Mouse (Mus musculus) 3134 (cell line): ENCODE measurements around the gene Phyhipl.

Experiments used
- DNase-seq: peaks from one replicate; pipeline ENCODE4 v3.0.0-alpha.2; 2011; ENCODE audit warnings: low spot score; ENCODE audit not compliant: insufficient read length; ENCODE audit errors: extremely low read depth

The Phyhipl gene

DNA sequence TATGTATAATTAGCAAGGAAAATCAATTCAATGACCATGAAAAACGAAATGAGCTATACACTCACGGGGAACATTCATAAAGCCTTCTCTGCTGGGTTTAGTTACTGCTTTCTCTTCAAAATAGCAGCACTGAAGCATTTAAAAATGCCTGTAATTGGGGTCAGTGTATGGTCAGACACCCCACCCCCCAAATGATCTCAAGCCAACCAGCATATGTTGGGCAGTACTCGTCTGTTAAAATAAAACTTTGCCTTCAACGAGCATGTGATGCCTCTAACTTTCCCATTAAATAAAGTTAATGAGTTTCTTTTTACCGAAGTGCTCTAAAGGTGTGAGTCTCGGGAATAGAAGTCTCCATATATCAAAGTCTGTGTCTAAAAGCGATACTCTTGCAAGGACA, at the start of gene Phyhipl:
TSS of gene Phyhipl (minus strand) at position 138 of the 400 bp plus-strand sequence.
- no peak for DNase-seq

- DNase-seq: peak; percentile 11
Observed at GRCm38 (mm10) chr10:70703211-70703610, 47.4 kb upstream of the Phyhipl start.

DNA sequence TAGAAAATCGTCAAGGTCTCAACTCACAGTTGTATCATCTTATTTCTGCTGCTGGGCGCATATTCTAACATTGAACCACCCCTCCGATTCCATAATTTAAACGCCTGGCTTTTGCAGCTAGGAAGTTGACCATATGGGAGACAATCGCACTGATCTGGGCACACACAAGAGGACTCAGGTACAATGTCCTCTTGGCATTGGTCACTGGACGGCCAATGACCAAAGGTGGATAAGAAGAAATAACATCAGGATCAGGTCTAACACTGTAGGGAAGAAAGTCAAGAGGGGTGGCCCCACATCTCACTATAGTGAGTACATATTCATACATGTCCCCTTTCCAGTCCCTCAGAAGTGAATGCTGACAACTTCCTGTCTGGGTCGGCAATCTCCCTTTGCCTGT, 43.8 kb upstream of the Phyhipl start:
- no peak for DNase-seq

- DNase-seq: no peak
Observed at GRCm38 (mm10) chr10:70698014-70698413, 42.2 kb upstream of the Phyhipl start.

DNA sequence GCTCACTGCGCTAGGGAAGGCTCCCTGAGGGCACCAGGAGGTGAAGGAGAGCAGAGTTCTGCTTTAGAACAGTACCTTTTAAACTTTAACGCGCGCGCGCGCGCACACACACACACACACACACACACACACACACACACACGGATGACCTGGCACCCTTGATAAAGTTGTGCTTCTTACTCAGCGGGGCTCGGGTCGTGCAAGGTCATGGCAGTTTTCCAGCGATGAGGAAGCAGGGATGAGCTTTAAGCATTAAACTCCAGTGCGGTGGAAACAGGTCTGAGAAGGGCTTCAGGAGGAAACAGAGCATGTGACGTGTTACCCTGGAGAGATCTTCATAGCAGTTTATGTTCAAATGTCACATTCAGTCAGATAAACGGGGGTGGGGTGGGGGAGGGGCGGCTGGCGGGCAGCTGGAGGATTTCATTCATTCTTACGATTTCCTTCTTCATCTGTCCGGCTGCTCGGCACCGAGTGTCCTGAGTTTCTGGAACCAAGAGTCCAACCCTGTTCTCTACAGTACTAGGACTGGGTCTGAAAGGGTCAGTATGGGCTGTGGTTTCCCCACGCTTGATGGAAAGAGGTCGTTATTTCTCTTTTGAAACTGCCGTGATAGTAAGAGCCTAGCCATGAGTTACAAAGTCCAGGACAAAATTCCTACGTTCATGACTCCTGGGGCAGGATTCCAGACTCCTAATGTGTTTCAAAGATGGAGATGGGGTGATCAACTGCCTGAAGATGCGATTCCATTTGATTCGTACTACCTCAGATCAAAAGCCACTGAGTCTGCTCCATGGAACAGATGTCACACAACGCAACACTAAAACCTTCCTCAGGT, 41.2 kb upstream of the Phyhipl start:
- DNase-seq: no peak

DNA sequence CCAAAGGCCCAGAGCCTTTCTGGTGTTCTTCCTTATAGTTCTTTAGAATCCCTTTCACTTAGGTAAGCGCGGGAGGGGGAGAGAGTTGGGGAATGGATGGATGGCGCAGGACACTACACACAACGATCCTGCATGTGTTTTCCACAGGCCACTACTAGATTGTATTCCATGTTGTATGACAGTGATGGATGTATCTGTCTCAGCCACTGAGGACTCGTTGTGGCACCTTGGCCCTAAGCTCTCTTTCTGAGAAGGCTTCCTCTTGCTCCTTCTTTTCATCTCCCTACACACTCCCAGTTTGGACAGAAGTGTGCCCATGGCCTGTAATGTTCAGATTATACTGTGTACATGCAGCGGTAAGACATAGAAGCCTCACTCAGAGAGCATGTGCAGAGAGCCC, 33.6 kb upstream of the Phyhipl start:
- no peak for DNase-seq

DNA sequence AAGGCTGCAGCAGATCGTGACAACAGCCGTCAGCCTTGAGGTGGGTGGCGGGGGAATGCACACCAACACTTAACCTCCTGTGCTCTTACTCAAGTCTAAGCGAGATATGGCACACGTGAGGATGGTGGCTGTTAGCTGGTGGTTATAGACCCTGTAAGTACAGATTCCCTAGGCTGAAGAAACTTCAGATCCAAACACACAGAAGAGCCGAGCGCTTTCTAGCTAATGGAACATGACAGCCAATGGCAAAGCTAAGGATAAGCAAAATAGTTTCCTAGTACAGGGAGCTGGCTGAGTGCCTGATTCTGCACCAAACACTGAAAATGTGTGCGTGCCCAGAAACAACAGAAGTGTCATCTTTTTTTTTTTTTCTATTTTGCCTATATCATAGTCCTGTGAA, 33.1 kb upstream of the Phyhipl start:
- DNase-seq: no peak

- DNase-seq: no peak
Observed at GRCm38 (mm10) chr10:70686941-70687703, 31.4 kb upstream of the Phyhipl start.

DNA sequence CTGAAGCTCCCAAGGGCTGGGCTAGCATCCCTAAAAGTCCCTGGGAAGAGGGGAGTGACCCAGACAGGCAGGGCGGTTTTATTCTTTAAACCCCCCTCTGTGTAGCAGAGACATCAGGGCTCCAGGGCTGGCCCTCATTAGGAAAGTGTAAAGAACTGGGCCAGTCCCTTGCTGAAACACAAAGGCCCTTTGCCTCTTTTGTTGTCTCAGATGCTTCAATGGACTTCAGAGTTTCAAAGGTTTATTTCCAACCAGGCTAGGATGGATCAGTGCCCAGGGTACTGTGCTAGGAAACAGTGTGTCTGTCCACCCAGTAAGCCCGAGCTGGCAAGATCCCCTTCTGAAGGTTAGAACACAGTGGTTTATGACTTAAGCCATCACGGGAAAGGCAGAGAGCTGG, 30.7 kb upstream of the Phyhipl start:
- DNase-seq: no peak

DNA sequence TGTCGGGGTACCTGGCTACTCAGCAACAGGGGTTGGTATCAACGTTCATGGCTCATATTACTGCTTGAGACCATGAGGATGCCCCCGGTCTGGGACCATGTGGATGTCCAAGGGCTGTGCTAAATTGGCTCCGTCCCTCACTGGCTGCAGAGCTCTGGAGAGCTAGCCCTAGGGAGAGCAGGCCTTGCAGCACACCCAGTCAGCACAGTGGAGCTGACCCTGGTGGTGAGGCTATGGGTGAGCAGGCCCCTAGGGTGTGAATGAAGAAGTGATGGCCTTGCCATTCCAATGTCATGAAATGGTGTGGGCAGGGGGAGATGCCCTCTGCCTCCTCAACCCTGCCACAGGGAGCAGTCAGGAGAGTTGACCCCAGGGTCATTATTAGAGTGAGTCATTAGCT, 27.7 kb upstream of the Phyhipl start:
- DNase-seq: no peak

DNA sequence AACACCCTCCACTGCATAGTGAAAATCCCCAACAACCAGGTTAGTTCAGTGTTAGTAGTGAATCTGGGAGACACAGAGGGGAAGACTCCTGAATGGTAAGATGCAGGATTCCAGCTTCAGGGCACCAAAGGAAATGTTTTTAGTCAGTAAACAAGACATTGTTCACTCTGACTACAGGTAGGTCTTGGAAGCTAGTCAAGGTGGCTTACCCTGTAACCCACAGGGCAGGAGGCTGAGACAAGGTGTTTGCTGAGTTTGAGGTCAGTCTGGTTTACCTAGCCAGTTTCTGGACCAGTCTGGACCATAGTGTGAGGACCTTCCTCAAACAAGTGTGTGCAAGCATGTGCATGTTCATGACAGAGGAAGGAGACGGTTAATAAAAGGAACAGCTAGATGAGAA, 22.2 kb upstream of the Phyhipl start:
- no peak for DNase-seq

DNA sequence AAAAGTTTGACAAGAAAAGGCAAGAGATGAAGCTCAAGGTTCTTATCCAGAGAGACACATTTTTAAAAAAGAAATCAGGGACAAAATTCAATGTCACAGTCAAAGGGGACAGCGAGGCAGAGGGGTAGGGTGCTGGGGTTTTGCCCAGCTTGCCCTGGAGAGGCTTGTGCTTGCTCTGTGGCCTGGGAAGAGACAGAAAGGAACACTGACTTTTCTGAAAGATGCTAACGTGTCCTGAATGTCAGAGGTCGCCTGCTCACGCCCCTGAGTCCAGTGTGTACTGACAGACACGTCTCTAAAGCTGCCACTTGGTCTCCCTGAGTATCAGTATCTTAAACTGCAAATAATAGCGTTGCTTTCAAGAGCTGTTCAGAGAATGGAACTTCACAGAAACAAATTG, 507 bp upstream of the Phyhipl start:
- no peak for DNase-seq

GRCm38 (mm10) chr10:70654655-70655054, 1.1 kb downstream of the Phyhipl start:
- no peak for DNase-seq

DNA sequence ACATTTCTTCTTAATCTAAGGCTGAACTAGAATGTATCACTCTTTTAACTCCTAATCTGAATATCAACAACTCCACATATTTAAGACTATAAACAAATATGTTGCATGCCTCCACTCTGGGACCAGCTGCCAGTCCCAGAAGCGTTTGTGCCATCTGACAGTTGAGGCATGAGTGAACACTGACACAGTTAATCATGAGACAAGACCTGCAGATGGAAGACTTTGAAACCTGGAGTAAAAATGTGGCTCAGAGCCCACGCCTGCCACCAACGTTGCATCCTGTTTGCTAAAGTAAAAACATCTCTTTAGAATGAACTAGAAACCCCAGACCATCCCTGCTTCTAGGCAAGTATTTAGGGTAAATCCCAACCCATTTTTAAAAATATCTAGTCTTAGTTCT, 1.6 kb downstream of the Phyhipl start:
- DNase-seq: no peak

DNA sequence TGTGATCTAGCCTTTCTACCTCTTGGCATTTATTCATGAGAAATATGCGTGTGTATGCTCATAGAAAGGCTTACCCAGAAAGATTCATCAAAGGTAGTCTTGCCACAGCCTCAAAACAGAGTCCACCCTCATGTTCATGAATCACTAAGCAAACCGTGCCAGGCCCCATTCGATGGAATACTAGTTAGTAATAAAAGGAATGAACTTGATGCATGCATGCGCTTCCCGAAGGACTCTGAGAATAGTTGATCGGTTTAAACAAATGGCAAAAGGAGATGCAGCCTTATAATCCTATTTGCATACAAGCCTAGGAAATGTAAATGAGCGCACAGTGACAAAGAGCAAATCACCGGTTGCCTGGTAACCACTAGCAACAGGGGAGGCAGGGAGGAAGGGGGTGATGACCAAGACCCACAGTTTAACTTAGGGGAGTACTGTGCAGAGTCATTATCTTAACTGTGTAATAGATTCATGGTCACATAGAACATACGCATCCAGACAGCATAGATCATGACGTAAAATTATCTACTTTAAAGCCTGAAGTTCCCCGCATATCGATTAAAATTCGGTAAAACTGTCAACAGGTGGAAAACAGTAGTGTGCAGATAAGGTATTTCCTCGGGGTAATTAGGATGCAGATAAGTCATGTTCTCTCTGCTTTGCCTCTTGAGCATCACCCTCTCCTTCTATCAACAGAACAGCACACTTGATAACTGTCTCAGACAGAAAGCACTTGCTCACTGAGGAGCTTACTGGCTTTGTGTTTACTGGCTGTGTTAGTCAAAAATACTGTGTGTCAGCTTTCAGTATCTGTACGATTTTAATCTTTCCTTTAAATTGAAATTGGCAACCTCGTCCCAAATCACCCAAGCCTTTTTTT, 3.8 kb downstream of the Phyhipl start:
- no peak for DNase-seq

GRCm38 (mm10) chr10:70648831-70649230, 6.9 kb downstream of the Phyhipl start:
- no peak for DNase-seq

- DNase-seq: no peak
Observed at GRCm38 (mm10) chr10:70643131-70643530, 12.6 kb downstream of the Phyhipl start.

DNA sequence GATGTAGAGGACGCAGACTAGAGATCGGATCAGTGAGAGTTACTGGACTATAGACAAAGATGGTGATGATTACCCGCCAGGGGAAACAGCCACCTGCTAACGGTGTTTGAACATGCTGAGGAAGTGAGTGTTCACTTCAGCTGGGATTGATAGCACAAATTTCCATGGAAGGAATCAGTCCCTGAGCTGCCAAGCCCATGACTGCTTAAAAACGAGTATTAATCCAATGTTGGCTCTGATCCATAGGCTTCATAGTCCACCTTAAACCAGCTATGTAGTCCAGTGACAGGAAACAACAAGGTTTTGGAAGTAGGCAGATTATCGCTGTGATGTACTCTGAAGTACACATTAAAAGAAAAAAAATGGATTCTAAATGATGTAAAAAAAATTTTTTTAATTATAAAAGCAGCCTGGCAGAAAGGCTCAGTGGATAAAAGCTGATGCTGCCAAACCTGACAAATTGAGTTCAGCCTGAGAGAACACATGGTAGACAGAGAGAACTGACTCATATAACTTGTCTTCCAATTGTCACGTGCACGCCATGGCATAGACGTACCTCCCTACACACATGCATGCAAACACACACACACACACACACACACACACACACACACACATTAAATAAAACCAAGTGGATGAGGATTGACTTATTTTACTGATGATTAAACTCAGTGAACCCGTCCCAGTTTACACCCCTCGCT, 14.7 kb downstream of the Phyhipl start:
- no peak for DNase-seq

DNA sequence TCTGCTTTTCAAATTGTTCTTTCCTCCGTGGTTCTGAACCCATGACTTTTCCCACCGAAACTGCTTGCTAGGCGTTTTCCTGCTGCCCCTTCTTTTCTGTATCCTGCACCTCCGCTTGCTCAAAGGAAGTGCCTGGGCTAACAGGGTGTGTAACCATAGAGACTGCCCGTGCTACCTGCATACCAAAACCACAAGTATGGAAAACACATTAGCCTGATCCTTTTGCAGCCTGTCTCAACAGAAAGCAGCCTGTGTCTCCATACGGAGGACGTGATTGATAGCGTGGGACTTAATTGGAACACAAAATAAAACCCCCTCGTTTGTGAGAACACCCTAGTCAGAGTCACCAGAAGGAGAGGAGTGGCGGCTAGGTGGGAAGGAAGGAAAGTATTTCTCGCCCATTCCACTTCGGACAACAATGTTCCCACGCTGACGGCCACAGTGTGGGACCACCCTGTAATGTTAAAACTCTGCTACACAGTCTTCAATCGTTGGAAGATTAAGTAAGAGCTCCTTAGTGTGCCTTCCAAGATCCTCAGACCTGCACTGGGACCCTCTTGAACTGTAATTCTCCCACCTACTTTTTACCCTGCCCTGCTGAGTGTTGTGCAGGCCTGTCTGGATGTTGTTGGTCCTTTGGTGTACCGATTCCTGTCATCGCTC, 15.6 kb downstream of the Phyhipl start:
- DNase-seq: no peak
